Mouse (Mus musculus) hindbrain, postnatal 0 days (tissue): ENCODE data around the gene Mfsd7a. TPM values are rescaled to one million over a fixed set of nuclear protein-coding genes. Genes with fewer than 3 reads are reported as not detected.

Experiments
- ATAC-seq: fragments of 200-750 bp; cut with Nextera tagmentation; 2 replicates; pipeline ENCODE4 v1.8.0; 2017; ENCODE audit warnings: mild to moderate bottlenecking, moderate TSS enrichment, moderate library complexity
- DNase-seq: peaks from one replicate; pipeline ENCODE4 v3.0.0-alpha.2; 2015; ENCODE audit warnings: low spot score
- H3K27ac ChIP-seq: fragments of 300-500 bp; sonication (generic); 2 replicates; pipeline ENCODE4 v1.5.1; 2014; ENCODE audit warnings: mild to moderate bottlenecking
- H3K27me3 ChIP-seq: fragments of 300-500 bp; sonication (generic); 2 replicates; pipeline ENCODE4 v1.6.1; 2014; ENCODE audit warnings: low read length, mixed read lengths; ENCODE audit not compliant: insufficient read depth
- H3K36me3 ChIP-seq: fragments of 300-500 bp; sonication (generic); 2 replicates; pipeline ENCODE4 v1.6.1; 2014; ENCODE audit warnings: low read length, mixed read lengths; ENCODE audit not compliant: insufficient read depth
- H3K4me1 ChIP-seq: fragments of 300-500 bp; sonication (generic); 2 replicates; pipeline ENCODE4 v1.6.1; 2014; ENCODE audit warnings: antibody characterized with exemption, low read length, mixed read lengths; ENCODE audit not compliant: insufficient read depth
- H3K4me2 ChIP-seq: fragments of 300-500 bp; sonication (generic); 2 replicates; pipeline ENCODE4 v1.6.1; 2014; ENCODE audit warnings: low read depth, mild to moderate bottlenecking, low read length, moderate library complexity, mixed read lengths
- H3K4me3 ChIP-seq: fragments of 300-500 bp; sonication (generic); 2 replicates; pipeline ENCODE4 v1.5.1; 2014; ENCODE audit warnings: low read length
- H3K9ac ChIP-seq: fragments of 300-500 bp; sonication (generic); replicated peaks from 2 replicates; pipeline ENCODE4 v1.6.1; 2014; ENCODE audit warnings: mild to moderate bottlenecking, low read length, moderate library complexity, mixed read lengths
- H3K9me3 ChIP-seq: fragments of 300-500 bp; sonication (generic); 2 replicates; pipeline ENCODE4 v1.6.1; 2016; ENCODE audit warnings: low read length, mixed read lengths
- CTCF ChIP-seq: IDR thresholded peaks from 2 replicates; pipeline ENCODE4 v1.5.1; 2016; ENCODE audit warnings: antibody characterized with exemption, control low read depth, low read depth
- WGBS: fragments of 180-500 bp; shearing (Covaris S2); extraction: QIAGEN DNeasy Blood & Tissue Kit; methylation state at CpG from one replicate; pipeline ENCODE4 v1.1.7; 2014; 5-methylcytosine and 5-hydroxymethylcytosine counted together
- polyA plus RNA-seq: library from polyadenylated mRNA; unstranded; fragments of >200 nt; fragmentation: Nextera tagmentation; extraction: Ambion mirVana; gene quantifications from 2 replicates; pipeline ENCODE4 v1.2.1, GENCODE M21; 2015
- total RNA-seq: library from RNA; depleted of rRNA; stranded (reverse); fragments of >200 nt; gene quantifications from 2 replicates; pipeline ENCODE4 v1.2.3, GENCODE M21; 2014

The Mfsd7a gene
- total and polyA plus RNA-seq, 2 experiments from 2014 or later: 0.15 to 0.52 TPM

GRCm38 (mm10) chr5:108466647-108467046 is 18.0 kb upstream of the Mfsd7a start:
- no peak for TF ChIP-seq CTCF
- H3K9me3 ChIP-seq: no peaks in the 10 kb centered on the region
- WGBS: 96% methylated on average over 1 of the region's 1 CpGs
- ATAC-seq (no peak), DNase-seq (no peak)
- H3K9ac ChIP-seq: no peak overlapping the region
- no peak overlapping the region for H3K27ac ChIP-seq
- no peak overlapping the region for H3K4me2 ChIP-seq
- no peaks in the 10 kb centered on the region for H3K27me3 ChIP-seq
- H3K36me3 ChIP-seq: peaks cover under 1% of the 10 kb centered on the region; the same call in 1 of the 2 replicates
- H3K4me3 ChIP-seq: no peak overlapping the region
- peaks cover 25% of the 10 kb centered on the region for H3K4me1 ChIP-seq

DNA sequence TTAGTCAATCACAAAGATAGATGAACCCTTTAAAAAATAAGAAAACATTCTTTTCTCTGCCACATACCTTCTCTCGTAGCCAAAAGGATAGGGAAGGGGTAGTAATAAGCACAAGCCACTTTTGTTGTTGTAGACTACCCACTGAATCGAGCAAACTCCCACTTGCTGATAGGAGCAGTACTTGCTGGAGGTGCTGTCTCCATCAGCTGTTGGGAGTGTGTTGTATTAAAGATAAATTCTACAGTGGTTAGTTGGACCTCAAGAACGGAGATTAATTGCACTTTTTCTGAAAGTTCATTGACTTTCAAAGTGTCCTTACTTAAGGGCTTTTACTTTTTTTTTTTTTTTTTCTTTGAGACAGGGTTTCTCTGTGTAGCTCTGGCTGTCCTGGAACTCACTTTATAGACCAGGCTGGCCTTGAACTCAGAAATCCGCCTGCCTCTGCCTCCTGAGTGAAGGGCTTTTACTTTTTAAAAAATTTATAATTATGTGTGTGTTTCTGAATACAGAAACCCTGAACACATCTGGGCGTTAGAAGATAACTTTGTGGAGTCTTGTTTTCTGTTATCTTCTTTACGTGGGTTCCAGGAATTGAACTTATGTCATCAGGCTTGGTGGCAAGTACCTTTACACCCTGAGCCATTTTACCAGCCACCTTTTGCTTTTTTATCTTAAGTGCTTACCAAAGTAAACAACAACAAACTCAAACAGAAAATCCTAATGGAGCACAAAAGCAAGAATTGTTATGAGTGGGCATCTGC is 16.6 kb upstream of the Mfsd7a start:
- H3K9me3 ChIP-seq: no peaks in the 10 kb centered on the region
- no peaks in the 10 kb centered on the region for H3K27me3 ChIP-seq
- ATAC-seq (no peak), DNase-seq (no peak)
- no peak overlapping the region for H3K4me3 ChIP-seq
- TF ChIP-seq CTCF: no peak
- H3K4me2 ChIP-seq: no peak overlapping the region
- H3K27ac ChIP-seq: no peak overlapping the region
- H3K4me1 ChIP-seq: peaks cover 25% of the 10 kb centered on the region
- H3K9ac ChIP-seq: no peak overlapping the region
- no peaks in the 10 kb centered on the region for H3K36me3 ChIP-seq
- 91% methylated on average over 6 of the region's 6 CpGs for WGBS

GRCm38 (mm10) chr5:108462446-108462845 is 13.8 kb upstream of the Mfsd7a start:
- Histone ChIP-seq H3K9ac (peak overlapping the region; percentile 97), H3K9me3 (no peaks in the 10 kb centered on the region), H3K4me2 (peak overlapping the region; percentile 78), H3K27ac (peak overlapping the region; percentile 22; the same call in 1 of the 2 replicates), H3K4me1 (peaks cover 25% of the 10 kb centered on the region), H3K36me3 (no peaks in the 10 kb centered on the region), H3K27me3 (no peaks in the 10 kb centered on the region), H3K4me3 (peak overlapping the region; percentile 86)
- TF ChIP-seq CTCF: no peak
- 43% methylated on average over 4 of the region's 4 CpGs for WGBS
- ATAC-seq (no peak), DNase-seq (no peak)

DNA sequence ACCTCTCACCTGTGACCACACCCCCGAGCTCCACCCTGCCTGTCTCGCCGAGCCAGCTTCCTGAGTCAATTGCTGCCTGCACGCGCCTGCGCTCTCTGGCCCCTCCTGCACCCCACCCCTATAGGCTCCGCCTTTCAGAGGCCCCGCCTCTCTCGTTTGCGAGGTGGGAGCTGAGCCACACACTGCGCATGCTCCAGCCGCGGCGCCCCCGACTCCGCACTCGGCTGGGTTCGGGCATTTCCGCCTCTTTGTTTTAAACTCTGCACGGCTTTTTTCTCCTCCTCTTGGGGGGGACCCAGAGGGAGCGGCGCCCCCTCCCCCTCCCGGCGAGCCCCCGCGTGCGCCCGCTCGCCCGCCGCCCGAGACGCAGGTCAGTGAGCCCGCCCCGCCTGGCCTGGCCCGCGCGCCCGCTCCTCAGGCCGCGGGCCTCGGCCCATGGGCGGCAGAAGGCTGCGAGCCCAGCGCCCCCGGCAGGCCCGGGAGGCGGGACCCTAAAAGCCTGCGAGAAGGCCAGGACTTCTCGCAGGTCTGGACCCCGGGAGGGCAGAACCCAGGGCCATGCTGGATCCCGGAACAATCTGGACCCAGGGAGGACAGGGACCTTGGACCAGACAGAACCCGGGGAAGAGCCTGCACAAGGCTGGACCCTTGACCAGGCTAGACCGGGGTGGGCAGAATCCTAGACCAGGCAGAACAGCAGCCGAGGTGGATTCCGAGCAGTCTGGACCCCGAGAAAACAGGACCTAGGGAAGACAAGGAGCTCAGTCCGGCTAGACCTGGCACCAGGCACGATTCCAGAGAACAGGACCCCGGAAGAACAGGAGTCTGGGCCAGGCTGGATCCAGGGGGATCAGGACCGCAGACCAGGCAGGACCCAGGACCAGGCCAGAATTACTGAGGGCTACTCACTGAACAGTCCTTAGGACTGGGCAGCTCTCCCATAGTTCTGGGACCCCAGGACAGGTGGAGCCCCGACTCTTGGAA is 12.7 kb upstream of the Mfsd7a start, which contains the start of gene Pcgf3:
Pcgf3 (plus strand) TSS at position 151 of the 984 bp plus-strand sequence.
- DNase-seq (peak; percentile 98), ATAC-seq (peak; percentile 98)
- no peak for TF ChIP-seq CTCF
- no peaks in the 10 kb centered on the region for H3K27me3 ChIP-seq
- peak within 1 kb of the TSS; percentile 86 for H3K4me3 ChIP-seq
- peaks cover 25% of the 10 kb centered on the region for H3K4me1 ChIP-seq
- H3K9me3 ChIP-seq: no peaks in the 10 kb centered on the region
- H3K36me3 ChIP-seq: no peaks in the 10 kb centered on the region
- whole genome bisulfite sequencing: 1% methylated on average over 51 of the region's 62 CpGs
- H3K9ac ChIP-seq: peak within 1 kb of the TSS; percentile 97
- H3K27ac ChIP-seq: peak within 1 kb of the TSS; percentile 84
- H3K4me2 ChIP-seq: peak within 1 kb of the TSS; percentile 78

GRCm38 (mm10) chr5:108460461-108460860 is 11.8 kb upstream of the Mfsd7a start:
- ATAC-seq: no peak
- WGBS: 37% methylated on average over 6 of the region's 6 CpGs

GRCm38 (mm10) chr5:108458706-108459105 is 10.0 kb upstream of the Mfsd7a start:
- WGBS: 88% methylated on average over 2 of the region's 2 CpGs
- H3K36me3 ChIP-seq: no peaks in the 10 kb centered on the region
- peaks cover 17% of the 10 kb centered on the region for H3K4me1 ChIP-seq
- H3K27me3 ChIP-seq: no peaks in the 10 kb centered on the region
- no peak overlapping the region for H3K4me3 ChIP-seq
- H3K4me2 ChIP-seq: no peak overlapping the region
- H3K9ac ChIP-seq: no peak overlapping the region
- no peak overlapping the region for H3K27ac ChIP-seq
- H3K9me3 ChIP-seq: no peaks in the 10 kb centered on the region
- no peak for TF ChIP-seq CTCF
- ATAC-seq: no peak
- DNase-seq: no peak

More at GRCm38 (mm10) chr5:108460461-108460860, 11.8 kb upstream of the Mfsd7a start:
- Histone ChIP-seq H3K4me2 (peak overlapping the region; percentile 78), H3K27me3 (no peaks in the 10 kb centered on the region), H3K9me3 (no peaks in the 10 kb centered on the region), H3K27ac (no peak overlapping the region), H3K4me3 (peak overlapping the region; percentile 86), H3K4me1 (peaks cover 25% of the 10 kb centered on the region), H3K36me3 (no peaks in the 10 kb centered on the region), H3K9ac (peak overlapping the region; percentile 97; the same call in 1 of the 2 replicates)
- no peak for TF ChIP-seq CTCF
- DNase-seq: no peak
